Mouse (Mus musculus) cerebellum, postnatal 25 days (tissue): ENCODE data around the gene Tnk2.

ENCODE experiments used
- DNase-seq, 2 experiments: peaks; one replicate each; pipeline ENCODE4 v3.0.0; 2021; ENCODE audit warnings: mixed read lengths in 2 of 2

Gene Tnk2

DNA sequence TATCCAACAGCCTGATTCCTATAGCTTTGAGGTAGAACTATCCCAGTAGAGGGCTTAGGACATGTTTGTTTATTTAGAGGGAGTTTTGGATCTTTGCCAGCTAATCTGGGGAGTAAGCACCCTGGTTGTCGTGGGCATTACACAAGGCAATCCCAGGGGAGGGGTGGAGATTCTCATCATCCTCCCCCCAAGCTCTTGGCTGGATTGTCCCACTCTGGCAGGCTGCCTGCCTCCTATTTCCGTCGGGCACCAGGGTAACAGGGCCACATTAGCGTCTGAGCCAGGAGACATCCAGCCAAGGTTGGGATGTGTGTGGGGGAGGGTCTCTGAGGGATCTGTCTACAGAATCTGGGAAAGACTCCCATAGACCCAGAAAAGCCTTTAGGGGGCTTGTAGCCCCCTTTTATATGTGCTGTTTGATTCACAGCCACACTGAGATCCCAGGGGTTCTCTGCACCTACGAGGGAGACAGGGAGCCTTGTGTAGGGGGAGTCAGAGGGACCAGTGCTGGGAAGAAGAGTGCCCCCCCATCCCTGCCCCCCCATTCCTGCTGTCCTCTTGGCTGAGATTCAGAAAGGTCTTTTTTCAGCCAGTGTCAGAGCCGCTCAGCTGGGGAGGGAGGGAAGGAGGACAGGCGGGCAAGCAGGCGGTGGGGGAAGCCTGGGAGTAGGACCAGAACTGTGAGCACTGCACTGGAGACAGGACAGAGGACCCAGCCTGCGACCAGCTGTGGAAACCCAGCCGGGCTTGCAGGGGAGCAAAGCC, 17.1 kb downstream of the Tnk2 start:
- DNase-seq: peak; percentile 81 to 85

DNA sequence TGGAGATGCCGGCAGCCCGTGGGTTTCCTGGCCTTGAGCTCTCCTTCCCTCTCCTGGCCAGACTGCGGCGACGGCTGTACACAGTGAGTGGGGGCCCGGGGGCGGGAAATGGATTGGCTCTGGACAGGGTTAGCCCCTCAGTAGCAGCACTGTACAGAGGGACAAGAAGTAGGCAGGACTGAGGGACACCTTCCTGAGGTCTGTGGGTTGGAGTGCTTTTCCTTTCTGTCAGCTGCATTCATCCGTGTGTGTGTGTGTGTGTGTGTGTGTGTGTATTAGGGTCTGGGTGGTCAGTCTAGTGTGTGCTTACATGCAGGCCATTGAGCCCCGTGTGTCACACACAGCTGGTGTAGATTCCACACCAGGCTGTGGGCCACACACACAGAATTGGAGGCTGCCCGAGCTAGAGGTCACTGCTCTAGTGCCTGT, 17.8 kb downstream of the Tnk2 start:
- DNase-seq: peak; percentile 51 to 57

DNA sequence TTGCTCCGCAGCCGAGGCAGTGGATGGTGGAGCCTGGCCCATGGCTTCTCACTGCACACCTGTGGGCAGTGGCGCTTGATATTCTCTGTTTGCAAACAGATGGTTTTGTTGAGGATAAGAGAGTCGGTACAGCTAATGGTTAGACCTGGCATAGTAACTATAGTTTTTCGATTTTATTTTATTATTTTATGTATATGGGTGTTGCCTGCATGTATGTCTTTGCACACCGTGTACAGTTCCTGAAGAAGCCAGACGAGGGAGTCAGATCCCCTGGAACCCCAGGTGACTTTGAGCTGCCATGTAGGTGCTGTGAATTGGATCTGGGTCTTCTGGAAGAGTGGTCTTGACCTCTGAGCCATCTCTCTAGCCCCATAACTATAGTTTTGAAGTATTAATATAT, 18.7 kb downstream of the Tnk2 start:
- no peak for DNase-seq

DNA sequence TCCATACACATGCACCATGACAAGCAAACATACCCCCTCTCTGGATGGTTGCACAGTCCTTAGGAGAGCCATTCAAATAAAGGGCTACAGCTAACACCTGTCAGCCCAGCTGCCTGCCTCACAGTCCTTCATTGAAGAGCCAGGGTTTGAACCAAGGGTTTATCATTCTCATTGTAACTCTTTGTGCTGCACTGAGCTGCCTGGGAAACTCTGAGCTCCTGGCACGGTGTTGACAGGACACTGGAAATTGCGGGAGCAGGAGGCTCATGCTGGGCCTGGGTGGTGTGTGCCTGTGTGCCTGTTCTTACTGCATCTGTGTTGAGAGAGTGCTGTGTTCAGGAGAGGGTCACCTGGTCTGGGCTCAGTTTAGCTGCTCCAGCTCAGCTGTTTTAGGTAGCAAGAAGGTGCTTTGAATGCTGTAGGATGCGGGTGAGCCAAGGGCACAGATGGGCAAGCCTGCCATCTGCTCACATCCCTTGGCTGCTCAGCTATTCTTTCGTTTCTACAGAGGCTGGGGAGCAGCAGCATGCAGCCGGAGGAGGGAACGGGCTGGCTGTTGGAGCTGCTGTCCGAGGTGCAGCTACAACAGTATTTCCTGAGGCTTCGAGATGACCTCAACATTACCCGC, 19.7 kb downstream of the Tnk2 start:
- peak; percentile 76 to 77 for DNase-seq

DNA sequence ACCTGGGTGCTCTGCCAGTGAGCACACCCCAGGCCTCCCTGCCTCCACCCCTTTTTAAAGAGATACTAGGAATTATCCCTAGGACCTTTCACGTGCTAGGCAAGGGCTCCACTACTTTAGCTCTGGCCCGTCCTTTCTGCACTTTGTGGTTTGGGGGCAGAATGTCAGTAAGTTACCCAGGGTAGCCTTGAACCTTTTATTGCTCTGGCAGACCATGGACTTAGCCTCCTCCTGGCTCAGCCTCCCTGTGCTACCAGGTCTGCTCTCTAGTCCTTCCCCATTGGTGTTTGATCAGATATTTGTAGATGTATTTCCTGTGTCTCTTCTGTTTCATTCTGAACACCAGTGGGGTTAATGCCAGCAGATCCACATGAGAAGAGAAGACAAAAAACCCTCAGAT, 20.5 kb downstream of the Tnk2 start:
- DNase-seq: no peak

DNA sequence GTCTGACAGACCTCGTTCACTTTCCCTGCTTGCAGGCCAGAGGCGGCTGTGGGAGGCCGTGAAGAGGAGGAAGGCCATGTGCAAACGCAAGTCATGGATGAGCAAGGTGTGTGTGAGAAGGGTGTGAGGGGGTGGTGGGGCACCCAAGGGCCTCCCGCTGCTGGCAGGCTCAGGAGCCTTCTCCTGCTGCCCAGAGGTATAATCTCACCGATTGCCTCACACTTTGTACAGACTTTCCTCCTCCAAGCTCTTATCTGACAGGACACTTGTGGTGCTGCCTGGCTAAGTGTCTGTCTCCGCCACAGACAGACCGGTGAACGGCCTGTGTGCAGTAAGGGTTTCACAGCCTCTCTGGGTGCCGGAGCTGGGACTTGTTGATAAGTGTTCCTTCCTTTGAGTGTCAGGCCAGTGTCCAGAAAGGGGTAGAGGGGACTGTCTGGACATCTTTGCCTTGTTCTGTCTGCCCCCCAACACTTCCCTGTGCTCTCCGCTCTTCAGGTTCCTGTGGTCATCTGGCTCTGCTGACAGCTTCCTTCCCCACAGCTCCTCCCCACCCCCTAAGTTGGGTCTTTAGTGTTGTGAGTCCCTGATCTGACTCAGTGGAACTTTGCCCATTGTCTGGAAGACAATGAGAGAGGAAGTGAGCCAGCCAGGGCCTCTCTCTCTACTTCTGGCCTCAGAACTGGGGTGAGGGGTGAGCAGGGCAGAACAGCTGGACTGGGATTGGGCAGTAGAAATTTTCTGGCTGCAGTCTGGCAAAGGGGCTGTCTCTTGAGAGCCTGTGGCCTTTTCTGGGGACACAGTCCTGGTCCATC, 22.4 kb downstream of the Tnk2 start:
- DNase-seq: no peak

DNA sequence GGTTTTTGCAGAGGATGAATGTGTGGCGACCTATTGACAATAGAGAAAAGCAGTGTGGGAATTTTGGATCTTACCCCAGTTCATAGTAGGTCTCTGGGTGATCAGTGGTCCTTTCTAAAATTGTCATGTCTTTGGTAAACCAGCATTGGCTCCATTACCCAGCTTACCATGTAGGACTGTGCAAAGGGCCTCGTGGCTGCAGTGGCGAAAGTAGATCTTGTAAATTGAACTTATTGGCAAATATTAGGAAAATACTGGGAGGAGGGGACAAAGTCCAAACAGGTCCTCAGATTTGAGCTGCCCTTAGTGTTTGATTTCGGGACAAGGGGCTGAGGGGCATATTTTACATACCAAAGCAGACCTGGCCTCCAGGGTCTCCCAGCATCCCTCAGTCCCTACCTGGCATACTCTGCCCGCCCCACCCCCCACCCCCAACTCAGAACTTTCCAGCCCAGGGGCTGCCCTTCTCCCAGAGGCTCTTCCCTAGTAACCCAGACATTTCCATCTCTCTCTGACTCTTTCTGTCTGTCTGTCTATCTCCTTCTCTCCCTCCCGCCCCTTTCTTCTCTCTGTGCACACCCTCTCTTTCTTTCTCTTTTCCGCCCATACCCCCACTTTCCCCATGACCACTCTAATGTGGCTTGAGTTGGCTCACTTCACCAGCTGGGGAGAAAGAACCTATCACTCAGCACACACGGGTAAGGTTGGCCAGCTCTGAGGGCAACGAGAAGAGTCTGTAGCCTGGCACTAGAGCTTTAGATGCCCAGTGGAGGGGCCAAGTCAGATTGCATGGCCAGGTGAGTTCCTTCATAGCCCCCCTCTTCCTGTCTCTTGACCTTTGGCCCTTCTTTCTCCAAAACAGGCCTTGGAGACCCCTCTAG, 23.2 kb downstream of the Tnk2 start:
- no peak for DNase-seq

DNA sequence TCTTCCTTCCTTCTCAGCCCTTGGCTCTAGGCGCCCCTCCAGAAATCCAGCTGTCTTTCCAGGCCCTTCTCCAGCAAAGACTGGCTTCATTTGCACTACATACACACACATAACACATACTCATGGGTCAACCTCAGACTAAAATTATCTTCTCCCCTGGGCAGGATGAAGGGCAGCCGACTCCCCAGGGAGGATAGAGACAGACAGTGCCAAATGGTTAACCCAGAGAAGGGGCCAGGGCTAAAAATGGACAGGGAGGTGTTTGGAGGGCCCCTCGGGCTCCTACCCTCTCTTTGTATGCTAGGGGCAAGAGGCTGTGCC, 23.8 kb downstream of the Tnk2 start:
- DNase-seq: no peak

DNA sequence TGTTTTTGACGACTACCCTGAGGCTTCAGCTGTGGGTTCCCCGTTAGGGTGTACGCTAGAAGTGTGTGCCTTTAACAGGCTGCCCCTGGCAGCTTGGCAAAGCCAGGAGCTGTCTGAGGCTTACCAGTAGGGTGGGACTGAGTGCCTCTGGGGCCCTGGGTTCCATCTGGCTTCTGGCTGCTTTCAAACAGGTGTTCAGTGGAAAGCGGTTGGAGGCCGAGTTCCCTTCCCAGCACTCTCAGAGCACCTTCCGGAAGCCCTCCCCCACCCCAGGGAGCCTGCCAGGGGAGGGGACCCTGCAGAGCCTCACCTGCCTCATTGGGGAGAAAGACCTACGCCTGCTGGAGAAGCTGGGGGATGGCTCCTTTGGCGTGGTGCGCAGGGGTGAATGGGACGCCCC, 24.4 kb downstream of the Tnk2 start:
- peak in 1 of 2 experiments; percentile 23 for DNase-seq

DNA sequence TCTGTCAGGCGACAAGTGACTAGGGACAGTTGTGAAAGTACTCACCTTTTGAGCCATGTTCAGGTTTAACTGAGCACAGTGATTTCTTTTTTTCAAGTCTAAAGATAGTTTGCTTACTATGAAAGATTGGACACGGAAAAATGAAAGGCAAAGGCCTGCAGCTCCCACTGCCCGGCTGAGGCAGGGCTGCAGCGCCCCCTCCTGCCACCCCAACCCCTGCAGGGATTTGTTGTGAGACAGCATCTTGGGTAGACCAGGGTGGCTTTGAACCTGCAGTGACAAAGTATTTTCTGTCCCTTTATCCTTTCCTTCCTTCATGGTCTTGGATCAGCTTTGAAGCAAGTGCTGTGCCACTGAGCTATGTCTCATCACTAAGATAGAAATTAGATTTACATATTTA, 24.8 kb downstream of the Tnk2 start:
- peak in 1 of 2 experiments; percentile 41 for DNase-seq

DNA sequence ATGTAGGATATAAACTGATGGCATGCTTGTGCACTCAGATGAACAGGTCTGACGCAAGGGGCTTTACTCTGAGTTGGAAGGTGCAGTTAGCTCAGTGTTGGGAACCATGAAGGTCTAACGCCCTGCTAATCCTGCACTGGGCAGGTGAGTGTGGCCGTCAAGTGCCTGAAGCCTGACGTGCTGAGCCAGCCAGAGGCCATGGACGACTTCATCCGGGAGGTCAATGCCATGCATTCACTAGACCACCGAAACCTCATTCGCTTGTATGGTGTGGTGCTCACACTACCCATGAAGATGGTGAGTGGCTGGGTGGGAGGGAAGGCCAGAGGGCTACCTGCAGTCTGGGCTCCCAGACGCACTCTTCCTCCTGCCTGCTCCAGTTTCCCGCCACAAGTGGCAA, 25.6 kb downstream of the Tnk2 start:
- no peak for DNase-seq

DNA sequence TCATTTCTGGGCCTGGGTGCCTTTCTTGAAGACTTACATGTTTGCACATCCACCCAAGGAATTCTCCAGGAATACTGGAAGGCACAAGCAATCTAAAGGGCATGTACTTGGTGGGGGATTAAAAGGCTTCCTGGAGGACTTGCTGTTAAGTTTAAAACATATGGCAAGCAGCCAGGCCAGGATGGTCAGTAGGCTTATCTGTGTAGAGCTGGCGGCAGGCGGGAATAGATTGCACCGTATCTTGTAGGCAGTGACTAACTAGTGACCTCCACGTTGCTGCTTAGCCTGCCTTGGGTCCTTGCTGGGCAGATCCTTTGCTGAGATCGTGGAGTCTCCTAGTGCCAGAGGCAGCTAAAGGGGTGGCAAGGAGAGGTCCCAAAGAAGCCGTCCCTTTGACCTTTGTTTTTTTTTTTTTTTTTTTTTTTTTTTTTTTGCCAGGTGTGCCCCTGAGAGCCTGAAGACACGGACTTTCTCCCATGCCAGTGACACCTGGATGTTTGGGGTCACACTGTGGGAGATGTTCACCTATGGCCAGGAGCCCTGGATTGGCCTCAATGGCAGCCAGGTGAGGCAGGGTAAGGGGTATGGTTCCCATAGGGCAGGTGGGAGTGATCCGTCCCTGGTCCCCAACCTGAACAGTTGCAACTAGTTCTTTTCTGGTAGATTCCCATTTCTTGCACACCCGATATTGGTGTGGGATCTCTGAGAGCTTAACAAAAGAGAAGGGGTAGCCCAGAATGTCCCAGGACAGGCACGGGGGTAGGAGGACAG, 26.9 kb downstream of the Tnk2 start:
- DNase-seq: no peak

DNA sequence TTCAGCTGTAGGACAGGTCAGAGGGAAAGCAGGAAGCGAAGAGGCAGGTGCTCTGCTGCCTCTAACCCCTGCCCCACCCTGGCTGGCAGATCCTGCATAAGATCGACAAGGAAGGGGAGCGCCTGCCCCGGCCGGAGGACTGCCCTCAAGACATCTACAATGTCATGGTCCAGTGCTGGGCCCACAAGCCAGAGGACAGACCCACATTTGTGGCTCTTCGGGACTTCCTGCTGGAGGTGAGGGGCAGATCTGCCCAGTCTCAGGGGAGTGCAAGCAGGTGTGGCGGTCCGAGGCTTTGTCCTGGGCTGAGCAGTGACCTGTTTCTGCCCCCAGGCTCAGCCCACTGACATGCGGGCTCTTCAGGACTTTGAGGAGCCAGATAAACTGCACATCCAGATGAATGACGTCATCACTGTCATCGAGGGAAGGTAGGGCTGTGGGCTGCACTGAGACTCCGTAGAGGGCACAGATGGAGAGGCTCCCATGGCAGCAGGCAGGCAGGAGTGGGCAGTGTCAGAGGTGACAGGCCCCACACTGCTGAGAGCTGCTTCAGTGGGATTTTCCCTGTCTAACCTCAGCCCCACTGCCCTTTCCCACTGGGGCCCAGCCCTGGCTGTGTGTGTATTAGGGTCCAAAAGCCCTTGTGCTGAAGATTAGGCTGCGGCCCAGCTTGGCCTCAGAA, 27.7 kb downstream of the Tnk2 start:
- no peak for DNase-seq

DNA sequence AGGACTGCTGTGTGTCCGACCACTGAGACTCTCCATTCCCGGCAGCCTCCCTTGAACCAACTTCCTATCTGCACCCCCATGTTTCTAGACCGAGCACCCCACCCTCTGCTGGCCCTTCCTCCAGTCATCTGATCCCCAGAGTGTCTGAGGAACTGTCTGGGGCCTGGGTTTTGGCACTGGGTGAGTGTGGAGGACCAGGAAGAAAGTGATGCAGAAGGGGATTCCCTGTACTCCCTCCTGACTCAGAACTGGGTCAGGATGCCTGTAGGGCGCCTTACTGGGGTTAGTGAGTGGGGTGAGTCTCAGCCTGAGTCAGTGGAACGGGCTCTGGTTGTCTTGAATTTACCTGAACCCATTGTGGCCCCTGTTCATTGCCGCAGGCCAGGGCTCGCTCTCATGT, 28.6 kb downstream of the Tnk2 start:
- DNase-seq: no peak

DNA sequence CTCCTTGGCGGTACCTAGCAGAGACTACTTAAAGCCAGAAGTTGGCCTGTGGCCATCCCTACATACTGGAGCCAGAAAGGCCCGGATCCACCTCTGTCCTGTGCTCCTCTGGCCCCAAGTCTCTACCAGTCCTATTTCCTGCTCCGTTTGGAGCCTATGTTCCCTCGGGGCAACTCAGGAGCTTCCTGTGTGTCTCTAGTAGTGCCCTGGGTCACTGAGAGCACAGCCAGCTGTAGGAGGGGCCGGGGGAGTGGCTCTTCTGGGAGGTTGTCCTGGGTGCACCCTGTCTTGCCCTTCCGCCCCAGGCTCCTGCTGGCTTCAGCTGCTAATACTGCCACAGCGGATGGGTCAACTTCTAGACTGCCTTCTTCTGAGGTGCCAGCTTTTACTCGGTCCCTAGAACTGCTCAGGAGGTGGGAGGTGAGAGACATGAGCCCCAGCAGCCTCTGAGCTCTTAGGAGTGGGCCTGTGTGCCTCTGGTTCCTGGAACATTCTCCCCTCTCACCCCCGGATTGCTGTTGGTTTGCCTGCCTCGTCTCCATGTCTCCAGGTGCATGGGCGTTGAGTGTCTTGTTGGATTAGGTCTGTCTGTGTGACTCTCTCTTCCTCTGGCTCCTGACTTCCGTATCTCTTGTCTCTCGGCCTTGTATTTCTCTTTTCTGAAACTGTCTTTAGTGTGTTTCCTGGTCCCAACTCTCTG, 29.3 kb downstream of the Tnk2 start:
- no peak for DNase-seq

DNA sequence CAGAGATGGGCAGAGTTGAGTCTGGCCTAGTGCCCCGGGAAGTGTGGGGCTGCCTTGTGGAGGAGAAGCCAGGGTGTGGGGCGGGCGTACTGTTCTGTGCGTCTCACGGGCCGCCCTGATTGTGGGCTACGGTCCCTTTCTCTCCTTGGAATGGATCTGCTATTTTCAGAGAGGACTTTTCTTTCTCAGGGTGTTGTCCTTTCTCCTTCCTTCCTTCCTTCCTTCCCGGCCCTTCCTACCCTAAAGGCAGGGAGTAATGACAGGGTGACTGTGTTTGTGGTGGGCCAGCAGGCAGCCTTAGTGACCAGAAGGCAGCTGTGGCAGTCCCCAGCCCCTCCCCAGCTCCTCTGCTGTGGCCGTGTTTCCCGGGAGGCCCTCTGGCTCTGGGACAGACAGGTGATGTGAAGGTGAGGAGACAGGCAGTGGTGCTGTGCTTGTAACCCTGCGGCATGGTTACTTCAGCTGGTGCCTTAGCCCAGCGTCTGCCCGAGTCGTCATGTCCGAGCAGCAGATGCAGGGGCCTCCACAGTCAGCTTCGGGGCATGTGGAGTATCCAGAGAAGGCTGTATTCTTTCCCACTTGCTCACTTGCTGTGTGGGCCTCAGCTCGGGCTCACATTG, 30.6 kb downstream of the Tnk2 start:
- no peak for DNase-seq

DNA sequence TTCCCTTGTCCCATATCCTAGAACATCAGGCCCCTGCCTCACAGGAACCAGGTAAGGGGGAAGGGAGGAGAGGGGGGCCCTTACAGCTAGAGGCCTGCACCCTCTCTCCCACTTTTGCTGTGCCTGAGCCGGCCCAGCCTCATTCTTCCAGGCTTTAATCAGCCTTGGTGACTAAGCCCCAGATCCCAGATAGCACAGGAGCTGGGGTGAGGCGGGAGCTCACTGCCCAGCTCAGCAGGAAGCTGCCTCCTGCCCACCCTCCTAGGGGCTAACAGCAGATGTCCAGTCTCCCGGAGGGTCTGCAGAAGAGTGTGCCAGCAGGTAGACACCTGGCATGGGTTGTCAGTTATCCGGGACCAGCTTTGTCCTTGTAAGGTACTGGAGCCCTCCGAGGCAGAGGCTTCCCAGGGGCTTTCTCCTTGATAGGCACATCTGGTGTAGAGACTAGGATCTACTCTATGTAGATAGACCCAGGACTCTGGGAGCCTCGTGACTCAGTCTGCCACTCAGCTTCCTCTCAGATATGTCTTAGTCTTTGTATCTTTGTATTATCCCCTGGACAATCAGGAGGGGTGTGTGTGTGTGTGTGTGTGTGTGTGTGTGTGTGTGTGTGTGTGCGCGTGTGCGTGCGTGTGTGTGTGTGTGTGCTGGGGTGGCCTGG, 33.5 kb downstream of the Tnk2 start:
- no peak for DNase-seq

DNA sequence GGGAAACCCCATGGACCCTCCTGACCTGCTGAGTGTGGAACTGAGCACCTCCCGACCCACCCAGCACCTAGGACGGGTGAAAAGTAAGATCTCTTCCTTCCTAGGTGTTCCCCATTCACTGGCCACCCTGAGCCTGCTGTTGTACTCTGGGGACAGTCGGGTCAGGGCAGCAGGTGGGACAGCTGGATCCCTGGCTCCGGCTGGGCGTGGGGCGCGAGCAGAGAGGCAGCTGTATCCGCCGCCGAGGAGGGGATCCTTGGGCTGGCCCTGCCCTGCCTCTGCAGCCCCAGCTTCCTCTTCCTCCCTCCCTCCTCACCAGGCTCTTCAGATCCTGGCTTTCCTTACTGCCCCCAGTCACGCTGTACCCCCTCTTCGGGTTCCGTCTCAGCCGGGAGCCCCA, 34.2 kb downstream of the Tnk2 start:
- no peak for DNase-seq

DNA sequence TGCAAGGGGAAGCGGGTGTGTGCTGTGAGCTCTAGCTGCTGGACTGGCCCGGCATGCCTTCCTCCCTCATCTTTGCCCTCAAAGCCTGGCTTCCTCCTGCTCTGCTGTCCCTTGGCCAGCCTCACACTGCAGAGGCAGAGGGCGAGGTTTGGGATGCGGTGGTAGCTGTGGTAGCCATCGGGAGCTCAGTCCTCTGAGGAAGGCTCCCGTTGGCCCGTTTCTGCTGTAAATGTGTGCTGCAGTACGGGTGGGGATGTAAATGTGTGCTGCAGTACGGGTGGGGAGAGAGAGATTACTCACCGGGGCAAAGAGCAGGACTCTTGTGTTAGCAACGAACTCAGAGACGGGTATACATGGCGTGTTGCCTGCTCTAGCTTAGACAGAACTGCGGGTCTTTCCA, 35.1 kb downstream of the Tnk2 start:
- DNase-seq: no peak

DNA sequence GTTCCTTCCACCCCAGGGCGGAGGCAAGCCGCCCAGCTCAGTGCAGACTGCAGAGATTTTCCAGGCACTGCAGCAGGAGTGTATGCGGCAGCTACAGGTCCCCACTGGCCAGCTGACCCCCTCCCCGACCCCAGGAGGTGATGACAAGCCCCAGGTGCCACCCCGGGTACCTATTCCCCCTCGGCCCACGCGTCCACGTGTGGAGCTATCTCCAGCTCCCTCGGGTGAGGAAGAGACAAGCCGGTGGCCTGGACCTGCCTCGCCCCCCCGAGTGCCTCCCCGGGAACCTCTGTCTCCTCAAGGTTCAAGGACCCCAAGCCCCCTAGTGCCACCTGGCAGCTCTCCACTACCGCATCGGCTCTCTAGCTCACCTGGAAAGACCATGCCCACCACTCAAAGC, 36.3 kb downstream of the Tnk2 start:
- peak in 1 of 2 experiments; percentile 25 for DNase-seq
